Mouse (Mus musculus): ENCODE results near the gene Gm9958. TPM values are rescaled to one million over a fixed set of nuclear protein-coding genes. Genes with fewer than 3 reads are reported as not detected.

The Gm9958 gene
- polyA plus RNA-seq, 1 experiment, result 0.43 TPM

GRCm38 (mm10) chr5:90370401-90370800 is 3.4 kb downstream of the Gm9958 start:
- TF ChIP-seq POLR2A (IDR thresholded peaks at IDR 0.05; ENCODE audit: low read depth, low read length) (no peak), CTCF (IDR thresholded peaks at IDR 0.05; ENCODE audit: extremely low read depth, insufficient read length, insufficient replicate concordance, low read depth, low read length) (no peak)
- 86% methylated on average over 5 of the region's 5 CpGs for WGBS
- Histone ChIP-seq H3K4me3 (ENCODE audit: low read depth, low read length) (no peak overlapping the region), H3K4me1 (ENCODE audit: control insufficient read depth, insufficient read depth, insufficient read length, low read length) (no peaks in the 10 kb centered on the region), H3K27me3 (ENCODE audit: control insufficient read depth, insufficient read depth, low read length) (no peaks in the 10 kb centered on the region; the same call in 1 of the 2 replicates), H3K27ac (ENCODE audit: insufficient read depth, low read depth, low read length) (no peak overlapping the region), H3K36me3 (ENCODE audit: control insufficient read depth, insufficient read depth, low read length) (no peaks in the 10 kb centered on the region)

GRCm38 (mm10) chr5:90373708-90374107 is 6.7 kb downstream of the Gm9958 start:
- Histone ChIP-seq H3K4me1 (ENCODE audit: control insufficient read depth, insufficient read depth, insufficient read length, low read length) (no peaks in the 10 kb centered on the region), H3K36me3 (ENCODE audit: control insufficient read depth, insufficient read depth, low read length) (no peaks in the 10 kb centered on the region), H3K4me3 (ENCODE audit: low read depth, low read length) (no peak overlapping the region), H3K27me3 (ENCODE audit: control insufficient read depth, insufficient read depth, low read length) (no peaks in the 10 kb centered on the region; the same call in 1 of the 2 replicates), H3K27ac (ENCODE audit: insufficient read depth, low read depth, low read length) (no peak overlapping the region)
- no peak for TF ChIP-seq CTCF (IDR thresholded peaks at IDR 0.05; ENCODE audit: extremely low read depth, insufficient read length, insufficient replicate concordance, low read depth, low read length)
- TF ChIP-seq POLR2A (IDR thresholded peaks at IDR 0.05; ENCODE audit: low read depth, low read length), result no peak
- 73% methylated on average over 4 of the region's 4 CpGs for WGBS

GRCm38 (mm10) chr5:90381458-90381857 is 14.5 kb downstream of the Gm9958 start:
- Histone ChIP-seq H3K4me3 (ENCODE audit: low read depth, low read length) (no peak overlapping the region), H3K36me3 (ENCODE audit: control insufficient read depth, insufficient read depth, low read length) (no peaks in the 10 kb centered on the region), H3K4me1 (ENCODE audit: control insufficient read depth, insufficient read depth, insufficient read length, low read length) (no peaks in the 10 kb centered on the region), H3K27ac (ENCODE audit: insufficient read depth, low read depth, low read length) (no peak overlapping the region), H3K27me3 (ENCODE audit: control insufficient read depth, insufficient read depth, low read length) (no peaks in the 10 kb centered on the region)
- no peak for TF ChIP-seq POLR2A (IDR thresholded peaks at IDR 0.05; ENCODE audit: low read depth, low read length)
- TF ChIP-seq CTCF (IDR thresholded peaks at IDR 0.05; ENCODE audit: extremely low read depth, insufficient read length, insufficient replicate concordance, low read depth, low read length), result no peak
- 62% methylated on average over 4 of the region's 4 CpGs for WGBS

- Histone ChIP-seq H3K27me3 (ENCODE audit: control insufficient read depth, insufficient read depth, low read length) (no peaks in the 10 kb centered on the region), H3K27ac (ENCODE audit: insufficient read depth, low read depth, low read length) (no peak overlapping the region), H3K4me3 (ENCODE audit: low read depth, low read length) (no peak overlapping the region), H3K36me3 (ENCODE audit: control insufficient read depth, insufficient read depth, low read length) (no peaks in the 10 kb centered on the region), H3K4me1 (ENCODE audit: control insufficient read depth, insufficient read depth, insufficient read length, low read length) (no peaks in the 10 kb centered on the region)
- WGBS, result 22% methylated on average over 1 of the region's 1 CpGs
- TF ChIP-seq CTCF (IDR thresholded peaks at IDR 0.05; ENCODE audit: extremely low read depth, insufficient read length, insufficient replicate concordance, low read depth, low read length) (no peak), POLR2A (IDR thresholded peaks at IDR 0.05; ENCODE audit: low read depth, low read length) (no peak)
Measured at GRCm38 (mm10) chr5:90383080-90383479, 16.1 kb downstream of the Gm9958 start.

- TF ChIP-seq POLR2A (IDR thresholded peaks at IDR 0.05; ENCODE audit: low read depth, low read length), result no peak
- TF ChIP-seq CTCF (IDR thresholded peaks at IDR 0.05; ENCODE audit: extremely low read depth, insufficient read length, insufficient replicate concordance, low read depth, low read length), result no peak
- H3K36me3 ChIP-seq (ENCODE audit: control insufficient read depth, insufficient read depth, low read length), result no peaks in the 10 kb centered on the region
- no peak overlapping the region for H3K4me3 ChIP-seq (ENCODE audit: low read depth, low read length)
- no peaks in the 10 kb centered on the region for H3K27me3 ChIP-seq (ENCODE audit: control insufficient read depth, insufficient read depth, low read length)
- WGBS, result 36% methylated on average over 5 of the region's 5 CpGs
- no peaks in the 10 kb centered on the region for H3K4me1 ChIP-seq (ENCODE audit: control insufficient read depth, insufficient read depth, insufficient read length, low read length)
- no peak overlapping the region for H3K27ac ChIP-seq (ENCODE audit: insufficient read depth, low read depth, low read length)
Measured at GRCm38 (mm10) chr5:90393764-90394163, 26.8 kb downstream of the Gm9958 start.

- no peaks in the 10 kb centered on the region for H3K27me3 ChIP-seq (ENCODE audit: control insufficient read depth, insufficient read depth, low read length)
- 67% methylated on average over 4 of the region's 4 CpGs for WGBS
- H3K4me1 ChIP-seq (ENCODE audit: control insufficient read depth, insufficient read depth, insufficient read length, low read length), result no peaks in the 10 kb centered on the region
Measured at GRCm38 (mm10) chr5:90394322-90394721, 27.3 kb downstream of the Gm9958 start.

GRCm38 (mm10) chr5:90396817-90397216 is 29.8 kb downstream of the Gm9958 start:
- H3K27me3 ChIP-seq (ENCODE audit: control insufficient read depth, insufficient read depth, low read length), result no peaks in the 10 kb centered on the region
- no peak overlapping the region for H3K4me3 ChIP-seq (ENCODE audit: low read depth, low read length)
- no peak for TF ChIP-seq POLR2A (IDR thresholded peaks at IDR 0.05; ENCODE audit: low read depth, low read length)
- no peak for TF ChIP-seq CTCF (IDR thresholded peaks at IDR 0.05; ENCODE audit: extremely low read depth, insufficient read length, insufficient replicate concordance, low read depth, low read length)
- H3K4me1 ChIP-seq (ENCODE audit: control insufficient read depth, insufficient read depth, insufficient read length, low read length), result no peaks in the 10 kb centered on the region
- no peak overlapping the region for H3K27ac ChIP-seq (ENCODE audit: insufficient read depth, low read depth, low read length)
- no peaks in the 10 kb centered on the region for H3K36me3 ChIP-seq (ENCODE audit: control insufficient read depth, insufficient read depth, low read length)
- WGBS, result 78% methylated on average over 4 of the region's 4 CpGs

More at GRCm38 (mm10) chr5:90394322-90394721, 27.3 kb downstream of the Gm9958 start:
- no peaks in the 10 kb centered on the region for H3K36me3 ChIP-seq (ENCODE audit: control insufficient read depth, insufficient read depth, low read length)
- H3K27ac ChIP-seq (ENCODE audit: insufficient read depth, low read depth, low read length), result no peak overlapping the region
- TF ChIP-seq CTCF (IDR thresholded peaks at IDR 0.05; ENCODE audit: extremely low read depth, insufficient read length, insufficient replicate concordance, low read depth, low read length) (no peak), POLR2A (IDR thresholded peaks at IDR 0.05; ENCODE audit: low read depth, low read length) (no peak)
- no peak overlapping the region for H3K4me3 ChIP-seq (ENCODE audit: low read depth, low read length)

All from small intestine, adult 2 months (tissue).